Mouse (Mus musculus) megakaryocyte, embryonic 14.5 days (primary cell): ENCODE measurements at regions not wholly inside any gene's neighbourhood (a gene's known extent, or its start where the extent isn't known, plus 50 kb on each side); places are given as distances from the start of the nearest gene placed in this dataset.

Experiments used
- FLI1 ChIP-seq: IDR thresholded peaks from 2 replicates; pipeline ENCODE4 v1.6.1; 2012; ENCODE audit warnings: low read length, inconsistent platforms, mixed read lengths
- GATA1 ChIP-seq: IDR thresholded peaks from 3 replicates; pipeline ENCODE4 v1.6.1; 2012; ENCODE audit warnings: mixed read lengths, low read length, inconsistent platforms, borderline replicate concordance

GRCm38 (mm10) chr16:70935959-70936358, 622.2 kb downstream of the Gbe1 start:
- TF ChIP-seq GATA1: no peak
- no peak for TF ChIP-seq FLI1
